Mouse (Mus musculus) embryonic facial prominence, embryonic 15.5 days (tissue): ENCODE results near the gene Ppm1e. TPM values are rescaled to one million over a fixed set of nuclear protein-coding genes. Genes with fewer than 3 reads are reported as not detected.

ENCODE experiments used
- ATAC-seq: fragments of 200-750 bp; cut with Nextera tagmentation; 2 replicates; pipeline ENCODE4 v1.8.0; 2017; ENCODE audit warnings: low read depth, moderate TSS enrichment; ENCODE audit not compliant: insufficient number of reproducible peaks, low FRiP score, low TSS enrichment
- H3K27ac ChIP-seq: fragments of 300-500 bp; sonication (generic); replicated peaks from 2 replicates; pipeline ENCODE4 v1.5.1; 2015; ENCODE audit warnings: mild to moderate bottlenecking, inconsistent platforms
- H3K27me3 ChIP-seq: fragments of 300-500 bp; sonication (generic); 2 replicates; pipeline ENCODE4 v1.6.1; 2015; ENCODE audit warnings: inconsistent platforms
- H3K36me3 ChIP-seq: fragments of 300-500 bp; sonication (generic); 2 replicates; pipeline ENCODE4 v1.6.1; 2015; ENCODE audit warnings: mild to moderate bottlenecking, inconsistent platforms
- H3K4me1 ChIP-seq: fragments of 300-500 bp; sonication (generic); 2 replicates; pipeline ENCODE4 v1.6.1; 2015; ENCODE audit warnings: inconsistent platforms
- H3K4me2 ChIP-seq: fragments of 300-500 bp; sonication (generic); replicated peaks from 2 replicates; pipeline ENCODE4 v1.6.1; 2015; ENCODE audit warnings: mild to moderate bottlenecking, inconsistent platforms
- H3K4me3 ChIP-seq: fragments of 300-500 bp; sonication (generic); replicated peaks from 2 replicates; pipeline ENCODE4 v1.5.1; 2015; ENCODE audit warnings: mild to moderate bottlenecking, inconsistent platforms
- H3K9ac ChIP-seq: fragments of 300-500 bp; sonication (generic); 2 replicates; pipeline ENCODE4 v1.6.1; 2015; ENCODE audit warnings: inconsistent platforms
- H3K9me3 ChIP-seq: fragments of 300-500 bp; sonication (generic); replicated peaks from 2 replicates; pipeline ENCODE4 v1.6.1; 2016; ENCODE audit warnings: inconsistent platforms
- WGBS: fragments of 180-500 bp; shearing (Covaris S2); methylation state at CpG from one replicate; pipeline ENCODE4 v1.1.7; 2015; 5-methylcytosine and 5-hydroxymethylcytosine counted together
- polyA plus RNA-seq: library from polyadenylated mRNA; unstranded; fragments of >200 nt; fragmentation: Nextera tagmentation; extraction: Ambion mirVana; gene quantifications from 2 replicates; pipeline ENCODE4 v1.2.1, GENCODE M21; 2015

Gene Ppm1e
- polyA plus RNA-seq, 1 experiment from 2014 or later: 3.9 TPM

DNA sequence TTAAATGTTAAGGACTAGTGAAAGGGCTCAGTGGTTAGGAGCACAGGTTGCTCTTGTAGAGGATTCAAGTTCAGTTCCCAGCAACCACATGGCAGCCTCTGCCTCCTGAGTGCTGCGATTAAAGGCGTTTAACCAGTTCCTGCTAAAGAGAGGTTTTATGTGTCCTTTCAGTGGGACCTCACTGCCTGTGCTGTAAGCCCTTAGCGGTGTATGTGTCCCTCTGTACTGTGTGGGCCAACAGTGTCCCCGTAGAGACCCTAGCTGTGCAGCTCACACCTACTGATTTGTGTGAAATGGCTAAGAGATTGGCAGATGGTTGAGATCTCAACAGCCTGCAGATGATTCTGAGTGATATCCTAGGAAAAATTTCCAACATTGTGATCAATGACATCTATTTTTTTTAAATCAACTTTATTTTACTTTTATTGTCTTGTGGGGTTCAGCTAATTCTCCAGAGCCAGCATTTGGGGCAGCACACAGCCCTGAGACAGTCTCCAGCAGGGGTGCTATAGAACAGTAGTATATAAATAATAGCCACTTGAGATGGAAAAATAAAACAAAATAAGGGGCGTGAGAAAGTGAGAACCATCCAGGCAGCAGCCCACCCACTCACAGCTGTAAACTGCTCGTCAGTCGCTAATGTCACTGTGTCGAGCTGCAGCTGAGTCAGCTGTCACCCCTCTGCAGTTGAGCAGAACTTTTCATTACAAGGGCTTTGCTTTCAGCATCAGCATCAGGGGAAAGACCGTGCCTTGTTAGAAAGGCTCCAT is 111.9 kb downstream of the Ppm1e start:
- ATAC-seq: no peak
- Histone ChIP-seq H3K36me3 (no peaks in the 10 kb centered on the region), H3K9ac (no peak overlapping the region), H3K9me3 (no peaks in the 10 kb centered on the region), H3K27me3 (no peaks in the 10 kb centered on the region), H3K4me3 (no peak overlapping the region), H3K27ac (no peak overlapping the region), H3K4me2 (no peak overlapping the region), H3K4me1 (0 out of 2 replicates have a peak, but pooled peaks cover 11% of the 10 kb centered on the region)
- WGBS: 45% methylated on average over 9 of the region's 9 CpGs

- Histone ChIP-seq H3K27ac (no peak overlapping the region), H3K9ac (no peak overlapping the region), H3K27me3 (no peaks in the 10 kb centered on the region), H3K4me1 (0 out of 2 replicates have a peak, but pooled peaks cover 11% of the 10 kb centered on the region), H3K9me3 (no peaks in the 10 kb centered on the region), H3K4me2 (no peak overlapping the region), H3K4me3 (no peak overlapping the region), H3K36me3 (no peaks in the 10 kb centered on the region)
- no peak for ATAC-seq
- 28% methylated on average over 4 of the region's 4 CpGs for WGBS
Measured at GRCm38 (mm10) chr11:87246107-87246651, 112.6 kb downstream of the Ppm1e start.

GRCm38 (mm10) chr11:87245171-87245840 is 113.5 kb downstream of the Ppm1e start:
- Histone ChIP-seq H3K27me3 (no peaks in the 10 kb centered on the region), H3K4me1 (0 out of 2 replicates have a peak, but pooled peaks cover 11% of the 10 kb centered on the region), H3K9me3 (no peaks in the 10 kb centered on the region), H3K4me3 (no peak overlapping the region), H3K36me3 (no peaks in the 10 kb centered on the region), H3K27ac (no peak overlapping the region), H3K9ac (no peak overlapping the region), H3K4me2 (no peak overlapping the region)
- WGBS: 62% methylated on average over 9 of the region's 9 CpGs
- ATAC-seq: no peak

DNA sequence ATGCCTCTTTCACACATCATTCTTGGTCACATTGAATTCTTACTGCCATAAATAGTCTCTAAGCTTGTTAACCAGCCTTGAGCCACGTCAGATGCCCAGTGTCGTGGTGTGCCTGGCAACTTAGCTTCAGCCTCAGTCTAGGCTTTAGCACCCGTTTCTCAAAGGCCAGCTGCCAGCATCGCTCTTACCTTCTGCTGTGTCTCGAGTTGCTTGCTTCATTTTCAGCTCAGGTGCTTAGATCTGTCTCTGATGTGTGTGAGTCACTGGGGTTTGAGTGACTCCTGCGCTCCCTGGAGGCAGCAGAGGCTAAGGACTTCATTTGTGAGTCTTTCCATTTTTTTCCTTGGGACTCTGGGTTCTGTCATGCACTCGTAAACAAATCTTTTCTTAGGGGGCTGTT is 117.6 kb downstream of the Ppm1e start:
- Histone ChIP-seq H3K9me3 (no peaks in the 10 kb centered on the region), H3K9ac (no peak overlapping the region), H3K36me3 (no peaks in the 10 kb centered on the region; the same call in 1 of the 2 replicates), H3K4me3 (no peak overlapping the region), H3K27ac (no peak overlapping the region), H3K4me1 (0 out of 2 replicates have a peak, but pooled peaks cover 7% of the 10 kb centered on the region), H3K4me2 (no peak overlapping the region), H3K27me3 (no peaks in the 10 kb centered on the region)
- ATAC-seq: no peak
- 68% methylated on average over 7 of the region's 7 CpGs for WGBS

GRCm38 (mm10) chr11:87240833-87241215 is 118.0 kb downstream of the Ppm1e start:
- no peak overlapping the region for H3K4me2 ChIP-seq
- 81% methylated on average over 4 of the region's 4 CpGs for WGBS
- H3K9me3 ChIP-seq: no peaks in the 10 kb centered on the region
- H3K36me3 ChIP-seq: no peaks in the 10 kb centered on the region; the same call in 1 of the 2 replicates
- no peak overlapping the region for H3K27ac ChIP-seq
- H3K4me1 ChIP-seq: 0 out of 2 replicates have a peak, but pooled peaks cover 4% of the 10 kb centered on the region
- ATAC-seq: no peak
- no peaks in the 10 kb centered on the region for H3K27me3 ChIP-seq
- H3K4me3 ChIP-seq: no peak overlapping the region
- no peak overlapping the region for H3K9ac ChIP-seq

DNA sequence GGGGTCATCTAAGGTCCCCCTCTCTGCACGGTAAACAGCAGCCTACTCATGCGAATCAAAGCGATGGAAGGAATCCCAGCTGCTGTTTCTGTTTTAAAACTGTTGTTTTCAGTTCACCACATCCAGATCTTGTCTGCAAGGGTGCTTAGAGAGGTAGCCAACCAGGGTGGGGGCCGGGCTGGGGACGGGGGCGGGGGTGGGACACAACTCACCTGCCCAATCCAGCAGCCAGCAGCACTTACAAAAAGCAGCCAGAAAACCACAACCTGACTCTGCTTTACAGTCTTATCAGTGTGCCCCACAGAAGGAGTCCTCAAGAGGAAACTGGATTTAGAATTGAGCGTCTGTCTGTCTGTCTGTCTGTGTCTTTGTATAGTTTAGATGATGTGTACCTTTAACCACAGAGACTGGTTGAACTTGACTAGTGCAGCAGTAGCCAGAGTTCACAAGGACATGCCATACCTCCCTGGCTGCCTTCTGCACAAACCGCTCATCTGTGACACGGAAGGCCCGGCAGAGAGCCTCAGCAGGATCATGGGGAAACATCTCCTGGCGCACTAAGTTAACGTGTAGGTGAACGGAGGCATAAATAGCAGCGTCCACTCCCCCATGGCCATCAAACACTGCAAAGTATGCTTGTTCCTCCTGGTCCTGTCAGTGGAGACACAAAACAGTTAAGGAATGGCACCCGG is 118.5 kb downstream of the Ppm1e start:
- H3K4me3 ChIP-seq: no peak overlapping the region
- H3K4me1 ChIP-seq: no peaks in the 10 kb centered on the region
- no peaks in the 10 kb centered on the region; the same call in 1 of the 2 replicates for H3K36me3 ChIP-seq
- no peaks in the 10 kb centered on the region for H3K9me3 ChIP-seq
- 81% methylated on average over 15 of the region's 15 CpGs for WGBS
- ATAC-seq: no peak
- H3K9ac ChIP-seq: no peak overlapping the region
- no peaks in the 10 kb centered on the region for H3K27me3 ChIP-seq
- H3K27ac ChIP-seq: no peak overlapping the region
- H3K4me2 ChIP-seq: no peak overlapping the region

GRCm38 (mm10) chr11:87238891-87239530 is 119.8 kb downstream of the Ppm1e start:
- no peak overlapping the region for H3K4me3 ChIP-seq
- no peak for ATAC-seq
- H3K27ac ChIP-seq: no peak overlapping the region
- 75% methylated on average over 7 of the region's 7 CpGs for WGBS
- H3K4me2 ChIP-seq: no peak overlapping the region
- no peaks in the 10 kb centered on the region for H3K27me3 ChIP-seq
- no peaks in the 10 kb centered on the region for H3K4me1 ChIP-seq
- no peak overlapping the region for H3K9ac ChIP-seq
- no peaks in the 10 kb centered on the region; the same call in 1 of the 2 replicates for H3K36me3 ChIP-seq
- H3K9me3 ChIP-seq: no peaks in the 10 kb centered on the region

- Histone ChIP-seq H3K36me3 (peaks cover 7% of the 10 kb centered on the region), H3K4me1 (no peaks in the 10 kb centered on the region), H3K9me3 (no peaks in the 10 kb centered on the region), H3K4me3 (no peak overlapping the region), H3K27me3 (no peaks in the 10 kb centered on the region), H3K9ac (no peak overlapping the region), H3K27ac (no peak overlapping the region), H3K4me2 (no peak overlapping the region)
- WGBS: 71% methylated on average over 5 of the region's 5 CpGs
- ATAC-seq: no peak
Measured at GRCm38 (mm10) chr11:87235486-87235872, 123.3 kb downstream of the Ppm1e start.

DNA sequence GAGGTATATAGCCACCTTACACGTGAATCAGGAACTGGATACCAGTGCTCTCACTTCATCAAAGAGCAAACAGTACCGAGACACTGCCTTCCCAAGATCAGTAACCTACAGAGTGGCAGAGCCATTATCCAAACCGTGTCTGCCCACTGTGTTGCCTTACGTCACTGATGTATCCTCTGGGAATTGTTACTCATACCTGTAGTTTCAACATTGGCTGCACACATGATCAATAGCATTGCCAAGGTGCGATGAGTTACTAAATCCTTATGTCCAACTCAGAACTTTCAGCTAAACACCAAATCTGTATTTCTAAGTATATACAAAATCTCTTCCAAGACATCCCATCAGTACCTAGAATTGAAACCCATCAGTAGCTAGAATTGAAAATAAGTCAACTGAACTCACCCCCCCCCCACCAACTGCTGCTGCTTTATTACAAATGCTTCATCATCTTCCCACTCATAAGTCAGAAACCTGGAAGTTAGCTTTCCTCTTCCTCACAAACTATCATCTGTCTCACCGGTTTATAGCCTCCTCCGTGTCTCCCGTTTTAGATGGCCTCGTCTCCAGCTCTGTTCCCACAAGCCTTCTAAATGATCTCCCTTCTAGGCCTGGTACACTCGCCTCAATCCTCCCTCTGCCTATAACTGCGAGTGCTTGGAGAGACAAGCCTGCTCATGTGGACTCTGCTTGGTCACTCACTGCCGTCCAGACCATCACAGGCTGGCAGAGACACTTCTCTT is 123.9 kb downstream of the Ppm1e start:
- H3K4me3 ChIP-seq: no peak overlapping the region
- no peak overlapping the region for H3K27ac ChIP-seq
- WGBS: 90% methylated on average over 12 of the region's 12 CpGs
- H3K9ac ChIP-seq: no peak overlapping the region
- no peaks in the 10 kb centered on the region for H3K4me1 ChIP-seq
- H3K36me3 ChIP-seq: peaks cover 7% of the 10 kb centered on the region
- H3K4me2 ChIP-seq: no peak overlapping the region
- no peaks in the 10 kb centered on the region for H3K27me3 ChIP-seq
- ATAC-seq: no peak
- H3K9me3 ChIP-seq: no peaks in the 10 kb centered on the region

GRCm38 (mm10) chr11:87233377-87233776 is 125.4 kb downstream of the Ppm1e start:
- H3K4me2 ChIP-seq: no peak overlapping the region
- no peaks in the 10 kb centered on the region for H3K4me1 ChIP-seq
- no peak overlapping the region for H3K9ac ChIP-seq
- no peak overlapping the region for H3K4me3 ChIP-seq
- H3K9me3 ChIP-seq: no peaks in the 10 kb centered on the region
- no peak for ATAC-seq
- WGBS: 87% methylated on average over 5 of the region's 5 CpGs
- no peak overlapping the region for H3K27ac ChIP-seq
- H3K27me3 ChIP-seq: no peaks in the 10 kb centered on the region
- H3K36me3 ChIP-seq: peaks cover 10% of the 10 kb centered on the region; the same call in 1 of the 2 replicates
